Mouse (Mus musculus): ENCODE data around the gene Cd40lg.

Cd40lg gene

GRCm38 (mm10) chrX:57211876-57212275 lies at the start of gene Cd40lg:
Gene Cd40lg (plus strand): TSS chrX:57212143.
- no peak for DNase-seq (ENCODE audit: low spot score)

- DNase-seq (ENCODE audit: low spot score), result no peak
Observed at GRCm38 (mm10) chrX:57166549-57166948, 45.4 kb upstream of the Cd40lg start.

- no peak for DNase-seq (ENCODE audit: low spot score)
Observed at GRCm38 (mm10) chrX:57171269-57171668, 40.7 kb upstream of the Cd40lg start.

GRCm38 (mm10) chrX:57177225-57177779 lies 34.6 kb upstream of the Cd40lg start:
- DNase-seq (ENCODE audit: low spot score), result no peak

- DNase-seq (ENCODE audit: low spot score), result no peak
Observed at GRCm38 (mm10) chrX:57182470-57182869, 29.5 kb upstream of the Cd40lg start.

GRCm38 (mm10) chrX:57183359-57183758 lies 28.6 kb upstream of the Cd40lg start:
- no peak for DNase-seq (ENCODE audit: low spot score)

- DNase-seq (ENCODE audit: low spot score), result no peak
Observed at GRCm38 (mm10) chrX:57187301-57187700, 24.6 kb upstream of the Cd40lg start.

- no peak for DNase-seq (ENCODE audit: low spot score)
Observed at GRCm38 (mm10) chrX:57189335-57189734, 22.6 kb upstream of the Cd40lg start.

- no peak for DNase-seq (ENCODE audit: low spot score)
Observed at GRCm38 (mm10) chrX:57196319-57196718, 15.6 kb upstream of the Cd40lg start.

GRCm38 (mm10) chrX:57198036-57198435 lies 13.9 kb upstream of the Cd40lg start:
- DNase-seq (ENCODE audit: low spot score), result no peak

GRCm38 (mm10) chrX:57200397-57200796 lies 11.5 kb upstream of the Cd40lg start:
- no peak for DNase-seq (ENCODE audit: low spot score)

GRCm38 (mm10) chrX:57210591-57210990 lies 1.4 kb upstream of the Cd40lg start:
- DNase-seq (ENCODE audit: low spot score), result no peak

GRCm38 (mm10) chrX:57212862-57213261 lies 919 bp downstream of the Cd40lg start:
- no peak for DNase-seq (ENCODE audit: low spot score)

- DNase-seq (ENCODE audit: low spot score), result no peak
Observed at GRCm38 (mm10) chrX:57215495-57215894, 3.6 kb downstream of the Cd40lg start.

- no peak for DNase-seq (ENCODE audit: low spot score)
Observed at GRCm38 (mm10) chrX:57216271-57216670, 4.3 kb downstream of the Cd40lg start.

GRCm38 (mm10) chrX:57219563-57219962 lies 7.6 kb downstream of the Cd40lg start:
- DNase-seq (ENCODE audit: low spot score), result no peak

- DNase-seq (ENCODE audit: low spot score), result no peak
Observed at GRCm38 (mm10) chrX:57221881-57222280, 9.9 kb downstream of the Cd40lg start.

GRCm38 (mm10) chrX:57223301-57223700 lies 11.4 kb downstream of the Cd40lg start:
- DNase-seq (ENCODE audit: low spot score), result no peak

GRCm38 (mm10) chrX:57228178-57228577 lies 16.2 kb downstream of the Cd40lg start:
- DNase-seq (ENCODE audit: low spot score), result no peak

- DNase-seq (ENCODE audit: low spot score), result no peak
Observed at GRCm38 (mm10) chrX:57233596-57233995, 21.7 kb downstream of the Cd40lg start.

- no peak for DNase-seq (ENCODE audit: low spot score)
Observed at GRCm38 (mm10) chrX:57235982-57236381, 24.0 kb downstream of the Cd40lg start.

GRCm38 (mm10) chrX:57238572-57238971 lies 26.6 kb downstream of the Cd40lg start:
- no peak for DNase-seq (ENCODE audit: low spot score)

GRCm38 (mm10) chrX:57253329-57254055 lies 41.5 kb downstream of the Cd40lg start:
- DNase-seq (ENCODE audit: low spot score), result no peak

- DNase-seq (ENCODE audit: low spot score), result no peak
Observed at GRCm38 (mm10) chrX:57260744-57261143, 48.8 kb downstream of the Cd40lg start.
